Mouse (Mus musculus): ENCODE measurements around the gene Cldn9. TPM values are rescaled to one million over a fixed set of nuclear protein-coding genes. Genes with fewer than 3 reads are reported as not detected.

Cldn9 gene
- polyA plus RNA-seq, 1 experiment from 2014 or later = 4.8 TPM

- Histone ChIP-seq H3K27me3 (ENCODE audit: control insufficient read depth, insufficient read depth, low read length) (peaks cover 16% of the 10 kb centered on the region), H3K4me2 (ENCODE audit: low read depth, low read length, severe bottlenecking) (no peak overlapping the region), H3K9ac (ENCODE audit: low read length) (no peak overlapping the region), H3K9me3 (ENCODE audit: control insufficient read depth, low read length) (no peaks in the 10 kb centered on the region), H3K4me3 (ENCODE audit: low read depth, low read length) (no peak overlapping the region), H3K4me1 (replicated peaks; ENCODE audit: control insufficient read depth, insufficient read depth, low read length) (no peaks in the 10 kb centered on the region; the same call in 1 of the 2 replicates), H3K36me3 (ENCODE audit: control insufficient read depth, insufficient read depth, low read length) (no peaks in the 10 kb centered on the region), H3K27ac (ENCODE audit: low read depth, low read length) (no peak overlapping the region)
- no peak for DNase-seq (ENCODE audit: low spot score)
- no peak for ATAC-seq (replicated peaks; ENCODE audit: low FRiP score)
- 75% methylated on average over 1 of the region's 1 CpGs for WGBS
Observed at GRCm38 (mm10) chr17:23694491-23694890, 10.7 kb upstream of the Cldn9 start.

GRCm38 (mm10) chr17:23683226-23683625 is 600 bp downstream of the Cldn9 start:
- peaks cover 7% of the 10 kb centered on the region; the same call in 1 of the 2 replicates for H3K4me1 ChIP-seq (replicated peaks; ENCODE audit: control insufficient read depth, insufficient read depth, low read length)
- H3K27me3 ChIP-seq (ENCODE audit: control insufficient read depth, insufficient read depth, low read length) = peaks cover 43% of the 10 kb centered on the region
- no peaks in the 10 kb centered on the region for H3K36me3 ChIP-seq (ENCODE audit: control insufficient read depth, insufficient read depth, low read length)
- peak overlapping the region; percentile 18; the same call in 1 of the 2 replicates for H3K4me2 ChIP-seq (ENCODE audit: low read depth, low read length, severe bottlenecking)
- H3K9me3 ChIP-seq (ENCODE audit: control insufficient read depth, low read length) = no peaks in the 10 kb centered on the region
- DNase-seq (ENCODE audit: low spot score) (peak; percentile 56), ATAC-seq (replicated peaks; ENCODE audit: low FRiP score) (0 out of 2 replicates have a peak, but pooled peaks have one; percentile 2)
- WGBS = 23% methylated on average over 15 of the region's 15 CpGs
- no peak overlapping the region for H3K9ac ChIP-seq (ENCODE audit: low read length)
- H3K4me3 ChIP-seq (ENCODE audit: low read depth, low read length) = peak overlapping the region; percentile 10; the same call in 1 of the 2 replicates
- no peak overlapping the region for H3K27ac ChIP-seq (ENCODE audit: low read depth, low read length)

DNA sequence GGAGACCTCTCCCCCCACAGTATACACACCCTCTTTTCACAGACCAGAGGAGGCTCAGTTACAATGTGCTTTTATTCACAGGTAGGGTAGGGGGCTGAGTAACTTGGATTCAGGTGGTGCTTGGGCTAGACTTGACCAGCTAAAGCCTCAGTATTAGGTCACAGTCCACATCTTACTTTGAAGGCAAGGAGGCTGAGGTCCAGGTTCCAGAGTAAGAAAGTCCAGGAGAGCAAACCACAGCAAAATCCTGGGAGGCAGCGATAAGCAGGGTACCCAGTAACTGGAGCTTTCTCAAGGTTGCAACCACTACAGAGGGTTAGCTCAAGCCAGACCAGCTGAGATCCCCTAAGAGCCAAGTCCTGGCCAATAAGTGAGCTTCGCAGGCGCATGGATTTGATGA is 1.3 kb downstream of the Cldn9 start:
- WGBS = 59% methylated on average over 3 of the region's 3 CpGs
- peaks cover 43% of the 10 kb centered on the region for H3K27me3 ChIP-seq (ENCODE audit: control insufficient read depth, insufficient read depth, low read length)
- no peak overlapping the region for H3K9ac ChIP-seq (ENCODE audit: low read length)
- no peak for ATAC-seq (replicated peaks; ENCODE audit: low FRiP score)
- no peaks in the 10 kb centered on the region for H3K36me3 ChIP-seq (ENCODE audit: control insufficient read depth, insufficient read depth, low read length)
- H3K4me1 ChIP-seq (replicated peaks; ENCODE audit: control insufficient read depth, insufficient read depth, low read length) = peaks cover 7% of the 10 kb centered on the region; the same call in 1 of the 2 replicates
- H3K4me3 ChIP-seq (ENCODE audit: low read depth, low read length) = no peak overlapping the region
- no peak overlapping the region for H3K27ac ChIP-seq (ENCODE audit: low read depth, low read length)
- no peak overlapping the region for H3K4me2 ChIP-seq (ENCODE audit: low read depth, low read length, severe bottlenecking)
- no peaks in the 10 kb centered on the region for H3K9me3 ChIP-seq (ENCODE audit: control insufficient read depth, low read length)
- no peak for DNase-seq (ENCODE audit: low spot score)

DNA sequence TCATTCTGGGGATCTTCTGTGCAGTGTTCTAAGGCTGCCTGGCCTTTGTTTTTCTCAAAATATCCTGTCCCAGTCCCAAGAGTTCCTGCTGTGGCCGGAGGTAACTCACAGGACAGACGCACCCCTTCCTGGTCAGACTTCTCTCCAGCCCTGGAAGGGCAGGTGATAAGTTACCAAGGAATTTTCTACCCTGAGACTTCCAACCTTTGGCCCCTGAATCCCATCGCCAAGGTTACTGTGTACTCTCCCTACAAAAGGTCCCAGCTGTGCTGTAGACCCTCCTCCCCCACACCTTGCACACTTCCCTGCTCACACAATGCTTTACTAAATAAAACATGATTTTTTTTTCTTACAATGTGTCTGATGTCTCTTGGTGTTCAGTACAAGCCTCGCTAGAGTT is 1.7 kb downstream of the Cldn9 start:
- H3K27ac ChIP-seq (ENCODE audit: low read depth, low read length) = no peak overlapping the region
- no peak overlapping the region for H3K4me2 ChIP-seq (ENCODE audit: low read depth, low read length, severe bottlenecking)
- WGBS = 60% methylated on average over 4 of the region's 4 CpGs
- DNase-seq (ENCODE audit: low spot score) (no peak), ATAC-seq (replicated peaks; ENCODE audit: low FRiP score) (no peak)
- H3K9me3 ChIP-seq (ENCODE audit: control insufficient read depth, low read length) = no peaks in the 10 kb centered on the region
- no peaks in the 10 kb centered on the region for H3K36me3 ChIP-seq (ENCODE audit: control insufficient read depth, insufficient read depth, low read length)
- peaks cover 7% of the 10 kb centered on the region; the same call in 1 of the 2 replicates for H3K4me1 ChIP-seq (replicated peaks; ENCODE audit: control insufficient read depth, insufficient read depth, low read length)
- peaks cover 43% of the 10 kb centered on the region for H3K27me3 ChIP-seq (ENCODE audit: control insufficient read depth, insufficient read depth, low read length)
- H3K9ac ChIP-seq (ENCODE audit: low read length) = no peak overlapping the region
- H3K4me3 ChIP-seq (ENCODE audit: low read depth, low read length) = no peak overlapping the region

- Histone ChIP-seq H3K27ac (ENCODE audit: low read depth, low read length) (no peak overlapping the region), H3K4me2 (ENCODE audit: low read depth, low read length, severe bottlenecking) (no peak overlapping the region), H3K4me1 (replicated peaks; ENCODE audit: control insufficient read depth, insufficient read depth, low read length) (peaks cover 9% of the 10 kb centered on the region; the same call in 1 of the 2 replicates), H3K9me3 (ENCODE audit: control insufficient read depth, low read length) (no peaks in the 10 kb centered on the region), H3K36me3 (ENCODE audit: control insufficient read depth, insufficient read depth, low read length) (no peaks in the 10 kb centered on the region), H3K4me3 (ENCODE audit: low read depth, low read length) (no peak overlapping the region), H3K27me3 (ENCODE audit: control insufficient read depth, insufficient read depth, low read length) (peaks cover 43% of the 10 kb centered on the region), H3K9ac (ENCODE audit: low read length) (no peak overlapping the region)
- DNase-seq (ENCODE audit: low spot score) (no peak), ATAC-seq (replicated peaks; ENCODE audit: low FRiP score) (no peak)
- WGBS = 82% methylated on average over 10 of the region's 10 CpGs
Observed at GRCm38 (mm10) chr17:23681086-23681485, 2.7 kb downstream of the Cldn9 start.

- no peak overlapping the region for H3K9ac ChIP-seq (ENCODE audit: low read length)
- peaks cover 11% of the 10 kb centered on the region; the same call in 1 of the 2 replicates for H3K4me1 ChIP-seq (replicated peaks; ENCODE audit: control insufficient read depth, insufficient read depth, low read length)
- no peak overlapping the region for H3K27ac ChIP-seq (ENCODE audit: low read depth, low read length)
- no peaks in the 10 kb centered on the region for H3K9me3 ChIP-seq (ENCODE audit: control insufficient read depth, low read length)
- no peak for ATAC-seq (replicated peaks; ENCODE audit: low FRiP score)
- no peaks in the 10 kb centered on the region for H3K36me3 ChIP-seq (ENCODE audit: control insufficient read depth, insufficient read depth, low read length)
- H3K27me3 ChIP-seq (ENCODE audit: control insufficient read depth, insufficient read depth, low read length) = peaks cover 47% of the 10 kb centered on the region
- H3K4me3 ChIP-seq (ENCODE audit: low read depth, low read length) = no peak overlapping the region
- no peak overlapping the region for H3K4me2 ChIP-seq (ENCODE audit: low read depth, low read length, severe bottlenecking)
- DNase-seq (ENCODE audit: low spot score) = no peak
- 81% methylated on average over 9 of the region's 9 CpGs for WGBS
Observed at GRCm38 (mm10) chr17:23680336-23680735, 3.5 kb downstream of the Cldn9 start.

GRCm38 (mm10) chr17:23679127-23679835 is 4.5 kb downstream of the Cldn9 start, which contains the start of gene Cldn6:
Cldn6 (plus strand) TSS chr17:23679249.
- Histone ChIP-seq H3K9me3 (ENCODE audit: control insufficient read depth, low read length) (no peaks in the 10 kb centered on the region), H3K4me2 (ENCODE audit: low read depth, low read length, severe bottlenecking) (peak within 1 kb of the TSS; percentile 36), H3K27me3 (ENCODE audit: control insufficient read depth, insufficient read depth, low read length) (peaks cover 51% of the 10 kb centered on the region), H3K4me3 (ENCODE audit: low read depth, low read length) (peak within 1 kb of the TSS; percentile 14; the same call in 1 of the 2 replicates), H3K9ac (ENCODE audit: low read length) (no peak within 1 kb of the TSS), H3K36me3 (ENCODE audit: control insufficient read depth, insufficient read depth, low read length) (no peaks in the 10 kb centered on the region), H3K27ac (ENCODE audit: low read depth, low read length) (no peak within 1 kb of the TSS), H3K4me1 (replicated peaks; ENCODE audit: control insufficient read depth, insufficient read depth, low read length) (peaks cover 8% of the 10 kb centered on the region; the same call in 1 of the 2 replicates)
- WGBS = 1% methylated on average over 38 of the region's 38 CpGs
- ATAC-seq (replicated peaks; ENCODE audit: low FRiP score) = no peak
- no peak for DNase-seq (ENCODE audit: low spot score)

- H3K9ac ChIP-seq (ENCODE audit: low read length) = peak within 1 kb of the TSS; percentile 56
- H3K27ac ChIP-seq (ENCODE audit: low read depth, low read length) = no peak within 1 kb of the TSS
- no peaks in the 10 kb centered on the region for H3K36me3 ChIP-seq (ENCODE audit: control insufficient read depth, insufficient read depth, low read length)
- no peaks in the 10 kb centered on the region for H3K9me3 ChIP-seq (ENCODE audit: control insufficient read depth, low read length)
- H3K4me1 ChIP-seq (replicated peaks; ENCODE audit: control insufficient read depth, insufficient read depth, low read length) = peaks cover 9% of the 10 kb centered on the region; the same call in 1 of the 2 replicates
- peak within 1 kb of the TSS; percentile 98 for H3K4me2 ChIP-seq (ENCODE audit: low read depth, low read length, severe bottlenecking)
- H3K4me3 ChIP-seq (ENCODE audit: low read depth, low read length) = peak within 1 kb of the TSS; percentile 46
- DNase-seq (ENCODE audit: low spot score) (peak; percentile 91), ATAC-seq (replicated peaks; ENCODE audit: low FRiP score) (peak; percentile 43)
- under 1% methylated on average over 34 of the region's 34 CpGs for WGBS
- H3K27me3 ChIP-seq (ENCODE audit: control insufficient read depth, insufficient read depth, low read length) = peaks cover 43% of the 10 kb centered on the region
Observed at GRCm38 (mm10) chr17:23677236-23677679, 6.6 kb downstream of the Cldn9 start, which contains the start of gene Tnfrsf12a. Tnfrsf12a (minus strand) TSS chr17:23677468.
